Mouse (Mus musculus) heart, postnatal 0 days (tissue): ENCODE measurements at regions not wholly inside any gene's neighbourhood (a gene's known extent, or its start where the extent isn't known, plus 50 kb on each side); places are given as distances from the start of the nearest gene placed in this dataset.

Experiments
- CTCF ChIP-seq: IDR thresholded peaks from 2 replicates; pipeline ENCODE4 v1.5.1; 2016; ENCODE audit warnings: antibody characterized with exemption, control low read depth, low read depth
- EP300 ChIP-seq: IDR thresholded peaks from 2 replicates; pipeline ENCODE4 v1.6.1; 2016; ENCODE audit warnings: antibody characterized with exemption, low read depth

DNA sequence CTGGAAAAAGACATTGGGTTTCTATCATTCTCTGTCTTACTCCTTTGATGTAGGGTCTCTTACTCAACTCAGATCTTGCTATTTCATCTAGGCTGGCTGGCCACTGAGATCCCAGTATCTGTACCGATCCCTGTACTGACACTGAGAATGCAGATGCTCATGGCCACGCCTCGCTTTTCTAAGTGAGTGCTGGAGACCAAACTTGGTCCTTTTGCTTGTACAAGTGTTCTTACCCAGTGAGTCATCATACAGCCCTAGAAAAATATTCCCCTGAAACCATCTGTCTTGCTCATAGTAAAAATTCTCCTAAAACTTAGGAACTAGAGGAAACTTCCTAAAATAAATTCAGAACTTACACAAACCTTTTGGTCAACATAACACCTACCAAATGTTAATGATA is 193.2 kb downstream of the Chrm2 start:
- TF ChIP-seq CTCF = no peak
- no peak for TF ChIP-seq EP300
